Mouse (Mus musculus) kidney, postnatal 25 days (tissue): ENCODE measurements around the gene Cd47.

ENCODE experiments used
- DNase-seq, 2 experiments: peaks; one replicate each; pipeline ENCODE4 v3.0.0; 2021; ENCODE audit warnings: mixed read lengths in 2 of 2

Gene Cd47

GRCm38 (mm10) chr16:49799597-49800561, at the start of gene Cd47:
Gene Cd47, plus strand, starts transcription at chr16:49800533.
- DNase-seq, result peak; percentile 61 to 68

- DNase-seq, result no peak
Measured at GRCm38 (mm10) chr16:49752906-49753305, 47.4 kb upstream of the Cd47 start.

- DNase-seq, result no peak
Measured at GRCm38 (mm10) chr16:49753318-49753717, 47.0 kb upstream of the Cd47 start.

GRCm38 (mm10) chr16:49760517-49761203, 39.7 kb upstream of the Cd47 start:
- no peak for DNase-seq

- no peak for DNase-seq
Measured at GRCm38 (mm10) chr16:49761981-49762380, 38.4 kb upstream of the Cd47 start.

- peak in 1 of 2 experiments; percentile 62 for DNase-seq
Measured at GRCm38 (mm10) chr16:49766326-49766725, 34.0 kb upstream of the Cd47 start.

- DNase-seq, result no peak
Measured at GRCm38 (mm10) chr16:49768491-49769031, 31.8 kb upstream of the Cd47 start.

GRCm38 (mm10) chr16:49769831-49770261, 30.5 kb upstream of the Cd47 start:
- DNase-seq, result no peak

- no peak for DNase-seq
Measured at GRCm38 (mm10) chr16:49770320-49771189, 29.8 kb upstream of the Cd47 start.

GRCm38 (mm10) chr16:49771609-49772396, 28.5 kb upstream of the Cd47 start:
- DNase-seq, result no peak

GRCm38 (mm10) chr16:49772576-49772975, 27.8 kb upstream of the Cd47 start:
- no peak for DNase-seq

- no peak for DNase-seq
Measured at GRCm38 (mm10) chr16:49773068-49773467, 27.3 kb upstream of the Cd47 start.

GRCm38 (mm10) chr16:49774059-49775001, 26.0 kb upstream of the Cd47 start:
- no peak for DNase-seq

- DNase-seq, result no peak
Measured at GRCm38 (mm10) chr16:49775002-49775966, 25.0 kb upstream of the Cd47 start.

- no peak for DNase-seq
Measured at GRCm38 (mm10) chr16:49776981-49777380, 23.4 kb upstream of the Cd47 start.

- no peak for DNase-seq
Measured at GRCm38 (mm10) chr16:49781556-49782156, 18.7 kb upstream of the Cd47 start.

- no peak for DNase-seq
Measured at GRCm38 (mm10) chr16:49783369-49783768, 17.0 kb upstream of the Cd47 start.

- no peak for DNase-seq
Measured at GRCm38 (mm10) chr16:49786116-49786515, 14.2 kb upstream of the Cd47 start.

GRCm38 (mm10) chr16:49787714-49788113, 12.6 kb upstream of the Cd47 start:
- no peak for DNase-seq
